Mouse (Mus musculus): Measurements from ENCODE around the gene Brf1.

Gene Brf1

GRCm38 (mm10) chr12:113017429-113017984, 17.0 kb upstream of the Brf1 start:
- no peak for DNase-seq (ENCODE audit: low read depth, low spot score)

GRCm38 (mm10) chr12:113016976-113017375, 16.5 kb upstream of the Brf1 start:
- no peak for DNase-seq (ENCODE audit: low read depth, low spot score)

- no peak for DNase-seq (ENCODE audit: low read depth, low spot score)
Observed at GRCm38 (mm10) chr12:113015956-113016355, 15.5 kb upstream of the Brf1 start.

- no peak for DNase-seq (ENCODE audit: low read depth, low spot score)
Observed at GRCm38 (mm10) chr12:113014561-113015556, 14.4 kb upstream of the Brf1 start.

- DNase-seq (ENCODE audit: low read depth, low spot score), result peak; percentile 76
Observed at GRCm38 (mm10) chr12:113013604-113014558, 13.4 kb upstream of the Brf1 start, which contains the start of gene Pacs2. Gene Pacs2 (plus strand): TSS chr12:113014508.

GRCm38 (mm10) chr12:113013021-113013491, 12.6 kb upstream of the Brf1 start:
- DNase-seq (ENCODE audit: low read depth, low spot score), result peak; percentile 48

GRCm38 (mm10) chr12:113012443-113012842, 11.9 kb upstream of the Brf1 start:
- no peak for DNase-seq (ENCODE audit: low read depth, low spot score)

- peak; percentile 86 for DNase-seq (ENCODE audit: low read depth, low spot score)
Observed at GRCm38 (mm10) chr12:113011702-113012360, 11.3 kb upstream of the Brf1 start.

GRCm38 (mm10) chr12:113004993-113005392, 4.5 kb upstream of the Brf1 start:
- peak; percentile 60 for DNase-seq (ENCODE audit: low read depth, low spot score)

- no peak for DNase-seq (ENCODE audit: low read depth, low spot score)
Observed at GRCm38 (mm10) chr12:113004011-113004410, 3.5 kb upstream of the Brf1 start.

GRCm38 (mm10) chr12:113002667-113003066, 2.2 kb upstream of the Brf1 start:
- peak; percentile 50 for DNase-seq (ENCODE audit: low read depth, low spot score)

- DNase-seq (ENCODE audit: low read depth, low spot score), result no peak
Observed at GRCm38 (mm10) chr12:113001133-113001474, 600 bp upstream of the Brf1 start.

GRCm38 (mm10) chr12:112999569-113000293, 773 bp downstream of the Brf1 start:
- DNase-seq (ENCODE audit: low read depth, low spot score), result peak; percentile 50

- DNase-seq (ENCODE audit: low read depth, low spot score), result no peak
Observed at GRCm38 (mm10) chr12:112994153-112994552, 6.4 kb downstream of the Brf1 start.

GRCm38 (mm10) chr12:112991444-112991843, 9.1 kb downstream of the Brf1 start:
- no peak for DNase-seq (ENCODE audit: low read depth, low spot score)

GRCm38 (mm10) chr12:112990706-112991405, 9.6 kb downstream of the Brf1 start:
- DNase-seq (ENCODE audit: low read depth, low spot score), result peak; percentile 54

GRCm38 (mm10) chr12:112987877-112988276, 12.6 kb downstream of the Brf1 start:
- no peak for DNase-seq (ENCODE audit: low read depth, low spot score)

GRCm38 (mm10) chr12:112985346-112985745, 15.2 kb downstream of the Brf1 start:
- DNase-seq (ENCODE audit: low read depth, low spot score), result no peak

GRCm38 (mm10) chr12:112982031-112982430, 18.5 kb downstream of the Brf1 start:
- no peak for DNase-seq (ENCODE audit: low read depth, low spot score)

GRCm38 (mm10) chr12:112977156-112977555, 23.3 kb downstream of the Brf1 start:
- DNase-seq (ENCODE audit: low read depth, low spot score), result no peak
